Mouse (Mus musculus): Measurements from ENCODE around the gene Slc6a3. TPM values are rescaled to one million over a fixed set of nuclear protein-coding genes. Genes with fewer than 3 reads are reported as not detected.

The Slc6a3 gene
- polyA plus RNA-seq, 1 experiment from 2014 or later: 0.09 TPM

- ATAC-seq (ENCODE audit: insufficient read depth, low FRiP score): no peak
- H3K4me1 ChIP-seq (ENCODE audit: control insufficient read depth, insufficient read depth, low read length): no peaks in the 10 kb centered on the region
- peaks cover 11% of the 10 kb centered on the region; the same call in 1 of the 2 replicates for H3K36me3 ChIP-seq (ENCODE audit: control insufficient read depth, insufficient read depth, low read length)
- no peaks in the 10 kb centered on the region for H3K27me3 ChIP-seq (ENCODE audit: control insufficient read depth, insufficient read depth, low read length)
- H3K9me3 ChIP-seq (replicated peaks; ENCODE audit: control insufficient read depth, low read length): no peaks in the 10 kb centered on the region
- H3K4me3 ChIP-seq (replicated peaks; ENCODE audit: low read length): no peak overlapping the region
- 57% methylated on average over 2 of the region's 2 CpGs for WGBS
- H3K27ac ChIP-seq (ENCODE audit: low read length): no peak overlapping the region
- no peak overlapping the region for H3K4me2 ChIP-seq (ENCODE audit: low read depth, low read length)
- no peak overlapping the region for H3K9ac ChIP-seq (ENCODE audit: low read length)
These were observed 33.8 kb upstream of the Slc6a3 start for GRCm38 (mm10) chr13:73502719-73503118.

- Histone ChIP-seq H3K27ac (ENCODE audit: low read length) (no peak overlapping the region), H3K9ac (ENCODE audit: low read length) (no peak overlapping the region), H3K36me3 (ENCODE audit: control insufficient read depth, insufficient read depth, low read length) (peaks cover 7% of the 10 kb centered on the region; the same call in 1 of the 2 replicates), H3K4me1 (ENCODE audit: control insufficient read depth, insufficient read depth, low read length) (no peaks in the 10 kb centered on the region), H3K27me3 (ENCODE audit: control insufficient read depth, insufficient read depth, low read length) (no peaks in the 10 kb centered on the region), H3K4me2 (ENCODE audit: low read depth, low read length) (no peak overlapping the region), H3K9me3 (replicated peaks; ENCODE audit: control insufficient read depth, low read length) (no peaks in the 10 kb centered on the region), H3K4me3 (replicated peaks; ENCODE audit: low read length) (no peak overlapping the region)
- no peak for ATAC-seq (ENCODE audit: insufficient read depth, low FRiP score)
- WGBS: 57% methylated on average over 7 of the region's 7 CpGs
These were observed 30.7 kb upstream of the Slc6a3 start for GRCm38 (mm10) chr13:73505686-73506467.

- no peaks in the 10 kb centered on the region for H3K4me1 ChIP-seq (ENCODE audit: control insufficient read depth, insufficient read depth, low read length)
- H3K9me3 ChIP-seq (replicated peaks; ENCODE audit: control insufficient read depth, low read length): no peaks in the 10 kb centered on the region
- H3K4me3 ChIP-seq (replicated peaks; ENCODE audit: low read length): no peak overlapping the region
- WGBS: 88% methylated on average over 8 of the region's 8 CpGs
- H3K4me2 ChIP-seq (ENCODE audit: low read depth, low read length): no peak overlapping the region
- H3K36me3 ChIP-seq (ENCODE audit: control insufficient read depth, insufficient read depth, low read length): peaks cover 6% of the 10 kb centered on the region; the same call in 1 of the 2 replicates
- H3K27ac ChIP-seq (ENCODE audit: low read length): no peak overlapping the region
- ATAC-seq (ENCODE audit: insufficient read depth, low FRiP score): no peak
- no peak overlapping the region for H3K9ac ChIP-seq (ENCODE audit: low read length)
- H3K27me3 ChIP-seq (ENCODE audit: control insufficient read depth, insufficient read depth, low read length): no peaks in the 10 kb centered on the region
These were observed 27.6 kb upstream of the Slc6a3 start for GRCm38 (mm10) chr13:73508817-73509550.

GRCm38 (mm10) chr13:73509869-73510268, 26.7 kb upstream of the Slc6a3 start:
- H3K4me2 ChIP-seq (ENCODE audit: low read depth, low read length): no peak overlapping the region
- no peak overlapping the region for H3K9ac ChIP-seq (ENCODE audit: low read length)
- no peak for ATAC-seq (ENCODE audit: insufficient read depth, low FRiP score)
- no peak overlapping the region for H3K4me3 ChIP-seq (replicated peaks; ENCODE audit: low read length)
- no peaks in the 10 kb centered on the region for H3K9me3 ChIP-seq (replicated peaks; ENCODE audit: control insufficient read depth, low read length)
- H3K27ac ChIP-seq (ENCODE audit: low read length): no peak overlapping the region
- H3K36me3 ChIP-seq (ENCODE audit: control insufficient read depth, insufficient read depth, low read length): peaks cover 13% of the 10 kb centered on the region; the same call in 1 of the 2 replicates
- no peaks in the 10 kb centered on the region for H3K4me1 ChIP-seq (ENCODE audit: control insufficient read depth, insufficient read depth, low read length)
- H3K27me3 ChIP-seq (ENCODE audit: control insufficient read depth, insufficient read depth, low read length): no peaks in the 10 kb centered on the region
- WGBS: 66% methylated on average over 6 of the region's 6 CpGs

- Histone ChIP-seq H3K27me3 (ENCODE audit: control insufficient read depth, insufficient read depth, low read length) (no peaks in the 10 kb centered on the region), H3K9me3 (replicated peaks; ENCODE audit: control insufficient read depth, low read length) (no peaks in the 10 kb centered on the region), H3K27ac (ENCODE audit: low read length) (no peak overlapping the region), H3K4me3 (replicated peaks; ENCODE audit: low read length) (no peak overlapping the region), H3K9ac (ENCODE audit: low read length) (no peak overlapping the region), H3K36me3 (ENCODE audit: control insufficient read depth, insufficient read depth, low read length) (peaks cover 13% of the 10 kb centered on the region), H3K4me2 (ENCODE audit: low read depth, low read length) (no peak overlapping the region), H3K4me1 (ENCODE audit: control insufficient read depth, insufficient read depth, low read length) (no peaks in the 10 kb centered on the region)
- WGBS: 56% methylated on average over 13 of the region's 13 CpGs
- peak; percentile 19; the same call in 1 of the 2 replicates for ATAC-seq (ENCODE audit: insufficient read depth, low FRiP score)
These were observed 23.5 kb upstream of the Slc6a3 start for GRCm38 (mm10) chr13:73512776-73513673.

DNA sequence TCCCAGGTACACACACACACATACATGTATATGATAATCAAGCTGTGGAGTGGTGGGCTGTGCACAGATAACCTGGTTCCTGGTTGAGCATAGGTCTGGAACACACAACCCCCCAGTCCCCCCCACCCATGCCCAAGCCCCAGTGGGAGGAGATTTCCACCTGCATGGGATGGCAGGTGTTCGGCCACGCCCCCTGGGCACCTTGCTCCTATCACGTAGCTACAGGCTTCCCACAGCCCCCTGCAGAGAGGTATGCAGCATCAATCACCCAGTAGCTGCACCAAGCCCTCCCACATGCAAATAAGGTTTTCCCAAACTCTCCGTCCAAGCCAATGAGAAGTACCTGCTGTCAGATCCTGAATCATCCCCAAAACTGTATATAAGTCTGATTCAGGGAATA, 19.7 kb upstream of the Slc6a3 start:
- ATAC-seq (ENCODE audit: insufficient read depth, low FRiP score): no peak
- WGBS: 63% methylated on average over 4 of the region's 4 CpGs

GRCm38 (mm10) chr13:73533716-73534115, 2.8 kb upstream of the Slc6a3 start:
- H3K9me3 ChIP-seq (replicated peaks; ENCODE audit: control insufficient read depth, low read length): no peaks in the 10 kb centered on the region
- no peaks in the 10 kb centered on the region for H3K36me3 ChIP-seq (ENCODE audit: control insufficient read depth, insufficient read depth, low read length)
- peaks cover 5% of the 10 kb centered on the region for H3K4me1 ChIP-seq (ENCODE audit: control insufficient read depth, insufficient read depth, low read length)
- H3K27me3 ChIP-seq (ENCODE audit: control insufficient read depth, insufficient read depth, low read length): peaks cover 28% of the 10 kb centered on the region
- no peak overlapping the region for H3K27ac ChIP-seq (ENCODE audit: low read length)
- no peak for ATAC-seq (ENCODE audit: insufficient read depth, low FRiP score)
- no peak overlapping the region for H3K4me2 ChIP-seq (ENCODE audit: low read depth, low read length)
- H3K9ac ChIP-seq (ENCODE audit: low read length): no peak overlapping the region
- 81% methylated on average over 3 of the region's 3 CpGs for WGBS
- no peak overlapping the region for H3K4me3 ChIP-seq (replicated peaks; ENCODE audit: low read length)

More for the DNA sequence above, 19.7 kb upstream of the Slc6a3 start:
- H3K4me1 ChIP-seq (ENCODE audit: control insufficient read depth, insufficient read depth, low read length): no peaks in the 10 kb centered on the region
- no peak overlapping the region for H3K4me3 ChIP-seq (replicated peaks; ENCODE audit: low read length)
- peaks cover 13% of the 10 kb centered on the region for H3K36me3 ChIP-seq (ENCODE audit: control insufficient read depth, insufficient read depth, low read length)
- no peak overlapping the region for H3K9ac ChIP-seq (ENCODE audit: low read length)
- no peaks in the 10 kb centered on the region for H3K9me3 ChIP-seq (replicated peaks; ENCODE audit: control insufficient read depth, low read length)
- no peaks in the 10 kb centered on the region for H3K27me3 ChIP-seq (ENCODE audit: control insufficient read depth, insufficient read depth, low read length)
- no peak overlapping the region for H3K4me2 ChIP-seq (ENCODE audit: low read depth, low read length)
- H3K27ac ChIP-seq (ENCODE audit: low read length): no peak overlapping the region

DNA sequence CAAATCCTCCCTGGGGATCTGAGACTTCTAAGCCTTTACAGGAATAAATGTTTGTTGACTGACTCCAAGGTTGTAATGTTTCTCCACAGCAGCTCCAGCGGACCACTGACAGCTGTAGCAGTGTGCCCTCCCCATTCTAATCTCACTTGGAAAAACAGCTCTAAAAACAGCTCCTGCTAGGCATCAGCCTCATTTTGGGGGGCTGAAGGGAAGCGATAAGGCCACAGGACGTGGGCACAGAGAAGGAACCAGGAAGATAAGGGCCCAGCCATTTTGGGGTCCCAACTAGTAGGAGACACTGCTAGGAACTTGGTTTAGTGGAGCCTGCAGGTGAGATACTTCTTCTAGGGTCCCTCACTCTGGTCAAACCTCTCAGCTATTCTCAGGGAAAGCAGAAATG, 1.3 kb upstream of the Slc6a3 start:
- Histone ChIP-seq H3K4me2 (ENCODE audit: low read depth, low read length) (no peak overlapping the region), H3K9ac (ENCODE audit: low read length) (no peak overlapping the region), H3K4me1 (ENCODE audit: control insufficient read depth, insufficient read depth, low read length) (peaks cover 5% of the 10 kb centered on the region), H3K36me3 (ENCODE audit: control insufficient read depth, insufficient read depth, low read length) (no peaks in the 10 kb centered on the region), H3K4me3 (replicated peaks; ENCODE audit: low read length) (no peak overlapping the region), H3K27me3 (ENCODE audit: control insufficient read depth, insufficient read depth, low read length) (peaks cover 28% of the 10 kb centered on the region), H3K27ac (ENCODE audit: low read length) (no peak overlapping the region), H3K9me3 (replicated peaks; ENCODE audit: control insufficient read depth, low read length) (no peaks in the 10 kb centered on the region)
- 50% methylated on average over 3 of the region's 3 CpGs for WGBS
- no peak for ATAC-seq (ENCODE audit: insufficient read depth, low FRiP score)
